Mouse (Mus musculus) lung, postnatal 36 days (tissue): ENCODE data around the gene Pold1.

ENCODE experiments used
- DNase-seq: peaks from one replicate; pipeline ENCODE4 v3.0.0; 2022; ENCODE audit warnings: mixed read lengths

The Pold1 gene

GRCm38 (mm10) chr7:44482836-44483435 is 65.7 kb downstream of the Pold1 start:
- no peak for DNase-seq
